Mouse (Mus musculus) hindbrain, embryonic 11.5 days (tissue): Measurements from ENCODE around the gene T2. TPM values are rescaled to one million over a fixed set of nuclear protein-coding genes. Genes with fewer than 3 reads are reported as not detected.

ENCODE experiments used
- ATAC-seq: fragments of 200-750 bp; cut with Nextera tagmentation; 2 replicates; pipeline ENCODE4 v1.8.0; 2017; ENCODE audit warnings: mild to moderate bottlenecking, moderate TSS enrichment, moderate library complexity; ENCODE audit not compliant: low FRiP score
- DNase-seq: peaks from one replicate; pipeline ENCODE4 v3.0.0-alpha.2; 2015; ENCODE audit warnings: low spot score
- H3K27ac ChIP-seq: fragments of 300-500 bp; sonication (generic); 2 replicates; pipeline ENCODE4 v1.5.1; 2014; ENCODE audit warnings: mild to moderate bottlenecking, low read depth, low read length
- H3K27me3 ChIP-seq: fragments of 300-500 bp; sonication (generic); 2 replicates; pipeline ENCODE4 v1.6.1; 2014; ENCODE audit warnings: mild to moderate bottlenecking, low read length, moderate library complexity, mixed read lengths; ENCODE audit not compliant: control insufficient read depth, insufficient read depth
- H3K36me3 ChIP-seq: fragments of 300-500 bp; sonication (generic); 2 replicates; pipeline ENCODE4 v1.6.1; 2014; ENCODE audit warnings: mild to moderate bottlenecking, low read length, moderate library complexity, mixed read lengths; ENCODE audit not compliant: control insufficient read depth, insufficient read depth
- H3K4me1 ChIP-seq: fragments of 300-500 bp; sonication (generic); replicated peaks from 2 replicates; pipeline ENCODE4 v1.6.1; 2014; ENCODE audit warnings: low read length, mixed read lengths; ENCODE audit not compliant: control insufficient read depth, insufficient read depth
- H3K4me2 ChIP-seq: fragments of 300-500 bp; sonication (generic); replicated peaks from 2 replicates; pipeline ENCODE4 v1.6.1; 2014; ENCODE audit warnings: mild to moderate bottlenecking, low read depth, low read length
- H3K4me3 ChIP-seq: fragments of 300-500 bp; sonication (generic); 2 replicates; pipeline ENCODE4 v1.5.1; 2014; ENCODE audit warnings: low read depth, low read length
- H3K9ac ChIP-seq: fragments of 300-500 bp; sonication (generic); 2 replicates; pipeline ENCODE4 v1.6.1; 2014; ENCODE audit warnings: low read depth, low read length
- H3K9me3 ChIP-seq: fragments of 300-500 bp; sonication (generic); 2 replicates; pipeline ENCODE4 v1.6.1; 2016; ENCODE audit warnings: low read length; ENCODE audit not compliant: control insufficient read depth
- WGBS: fragments of 180-500 bp; shearing (Covaris S2); extraction: QIAGEN DNeasy Blood & Tissue Kit; methylation state at CpG from one replicate; pipeline ENCODE4 v1.1.7; 2014; 5-methylcytosine and 5-hydroxymethylcytosine counted together
- polyA plus RNA-seq: library from polyadenylated mRNA; unstranded; fragments of >200 nt; fragmentation: Nextera tagmentation; extraction: Ambion mirVana; gene quantifications from 2 replicates; pipeline ENCODE4 v1.2.1, GENCODE M21; 2014

T2 gene
- polyA plus RNA-seq, 1 experiment from 2014 or later = 0.59 TPM

- no peak for ATAC-seq
- whole genome bisulfite sequencing = 91% methylated on average over 6 of the region's 6 CpGs
- H3K4me3 ChIP-seq = no peak overlapping the region
- H3K27ac ChIP-seq = no peak overlapping the region
- no peaks in the 10 kb centered on the region for H3K4me1 ChIP-seq
- no peak overlapping the region for H3K4me2 ChIP-seq
- H3K9ac ChIP-seq = no peak overlapping the region
- H3K36me3 ChIP-seq = no peaks in the 10 kb centered on the region
- no peaks in the 10 kb centered on the region for H3K27me3 ChIP-seq
- H3K9me3 ChIP-seq = no peaks in the 10 kb centered on the region
- no peak for DNase-seq
Observed at GRCm38 (mm10) chr17:8357498-8357897, 1.7 kb downstream of the T2 start.

- H3K4me3 ChIP-seq = no peak overlapping the region
- no peak overlapping the region for H3K9ac ChIP-seq
- WGBS = 89% methylated on average over 5 of the region's 5 CpGs
- DNase-seq (no peak), ATAC-seq (no peak)
- no peaks in the 10 kb centered on the region for H3K27me3 ChIP-seq
- no peaks in the 10 kb centered on the region for H3K4me1 ChIP-seq
- H3K27ac ChIP-seq = no peak overlapping the region
- no peaks in the 10 kb centered on the region for H3K9me3 ChIP-seq
- no peak overlapping the region for H3K4me2 ChIP-seq
- no peaks in the 10 kb centered on the region for H3K36me3 ChIP-seq
Observed at GRCm38 (mm10) chr17:8360876-8361275, 5.1 kb downstream of the T2 start.

GRCm38 (mm10) chr17:8361281-8362103 is 5.7 kb downstream of the T2 start:
- Histone ChIP-seq H3K36me3 (no peaks in the 10 kb centered on the region), H3K4me3 (no peak overlapping the region), H3K27ac (no peak overlapping the region), H3K9ac (no peak overlapping the region), H3K4me1 (no peaks in the 10 kb centered on the region), H3K9me3 (no peaks in the 10 kb centered on the region), H3K4me2 (no peak overlapping the region), H3K27me3 (no peaks in the 10 kb centered on the region)
- ATAC-seq (no peak), DNase-seq (no peak)
- 72% methylated on average over 10 of the region's 10 CpGs for WGBS

- DNase-seq = peak; percentile 59
- Histone ChIP-seq H3K36me3 (no peaks in the 10 kb centered on the region), H3K9ac (peak overlapping the region; percentile 55; the same call in 1 of the 2 replicates), H3K9me3 (no peaks in the 10 kb centered on the region), H3K4me3 (no peak overlapping the region), H3K27ac (peak overlapping the region; percentile 95), H3K4me2 (peak overlapping the region; percentile 25; the same call in 1 of the 2 replicates), H3K4me1 (peaks cover 16% of the 10 kb centered on the region), H3K27me3 (no peaks in the 10 kb centered on the region)
- WGBS = 20% methylated on average over 20 of the region's 20 CpGs
- peak; percentile 59 for ATAC-seq
Observed at GRCm38 (mm10) chr17:8367514-8368480, 12.0 kb downstream of the T2 start.

- Histone ChIP-seq H3K36me3 (no peaks in the 10 kb centered on the region), H3K4me3 (no peak overlapping the region), H3K27me3 (no peaks in the 10 kb centered on the region), H3K9me3 (no peaks in the 10 kb centered on the region), H3K4me2 (no peak overlapping the region), H3K9ac (no peak overlapping the region), H3K4me1 (peaks cover 16% of the 10 kb centered on the region), H3K27ac (peak overlapping the region; percentile 95)
- DNase-seq (peak; percentile 72), ATAC-seq (peak; percentile 62)
- 12% methylated on average over 8 of the region's 8 CpGs for WGBS
Observed at GRCm38 (mm10) chr17:8368570-8368969, 12.8 kb downstream of the T2 start.

- no peak overlapping the region for H3K4me2 ChIP-seq
- no peak overlapping the region for H3K9ac ChIP-seq
- no peaks in the 10 kb centered on the region for H3K9me3 ChIP-seq
- no peaks in the 10 kb centered on the region for H3K36me3 ChIP-seq
- WGBS = 47% methylated on average over 2 of the region's 2 CpGs
- no peaks in the 10 kb centered on the region for H3K27me3 ChIP-seq
- ATAC-seq (no peak), DNase-seq (no peak)
- H3K27ac ChIP-seq = peak overlapping the region; percentile 95
- H3K4me1 ChIP-seq = peaks cover 16% of the 10 kb centered on the region
- no peak overlapping the region for H3K4me3 ChIP-seq
Observed at GRCm38 (mm10) chr17:8369171-8369570, 13.4 kb downstream of the T2 start.

GRCm38 (mm10) chr17:8370634-8371229 is 14.9 kb downstream of the T2 start:
- Histone ChIP-seq H3K4me1 (peaks cover 16% of the 10 kb centered on the region), H3K36me3 (no peaks in the 10 kb centered on the region), H3K9ac (0 out of 2 replicates have a peak overlapping the region, but pooled peaks have one; percentile 38), H3K4me3 (no peak overlapping the region), H3K27ac (peak overlapping the region; percentile 93), H3K27me3 (no peaks in the 10 kb centered on the region), H3K4me2 (no peak overlapping the region), H3K9me3 (no peaks in the 10 kb centered on the region)
- ATAC-seq = no peak
- WGBS = 21% methylated on average over 13 of the region's 13 CpGs
- peak; percentile 73 for DNase-seq

GRCm38 (mm10) chr17:8371834-8372233 is 16.0 kb downstream of the T2 start:
- Histone ChIP-seq H3K9me3 (no peaks in the 10 kb centered on the region), H3K36me3 (no peaks in the 10 kb centered on the region), H3K4me1 (peaks cover 16% of the 10 kb centered on the region), H3K4me2 (peak overlapping the region; percentile 53), H3K4me3 (peak overlapping the region; percentile 18), H3K9ac (peak overlapping the region; percentile 64), H3K27me3 (no peaks in the 10 kb centered on the region), H3K27ac (peak overlapping the region; percentile 93)
- ATAC-seq = peak; percentile 79
- peak; percentile 89 for DNase-seq
- 0% methylated on average over 7 of the region's 7 CpGs for WGBS
